Mouse (Mus musculus) kidney, adult 8-10 months (tissue): ENCODE results near the gene Urad.

ENCODE experiments used
- DNase-seq, 2 experiments: peaks; one replicate each; pipeline ENCODE4 v3.0.0; 2022

The Urad gene

GRCm38 (mm10) chr5:147323237-147323917 is 1.1 kb upstream of the Urad start:
- DNase-seq, result peak; percentile 31 to 70

GRCm38 (mm10) chr5:147319653-147320052 is 2.6 kb downstream of the Urad start:
- DNase-seq, result peak in 1 of 2 experiments; percentile 27

GRCm38 (mm10) chr5:147317991-147318390 is 4.2 kb downstream of the Urad start:
- DNase-seq, result no peak

GRCm38 (mm10) chr5:147317321-147317720 is 4.9 kb downstream of the Urad start:
- DNase-seq, result no peak

- DNase-seq, result no peak
Measured at GRCm38 (mm10) chr5:147315432-147316075, 6.7 kb downstream of the Urad start.

GRCm38 (mm10) chr5:147314646-147315431 is 7.4 kb downstream of the Urad start:
- no peak for DNase-seq

GRCm38 (mm10) chr5:147312830-147313685 is 9.2 kb downstream of the Urad start:
- DNase-seq, result no peak

- DNase-seq, result no peak
Measured at GRCm38 (mm10) chr5:147309786-147310185, 12.5 kb downstream of the Urad start.

- no peak for DNase-seq
Measured at GRCm38 (mm10) chr5:147308451-147308850, 13.8 kb downstream of the Urad start.

GRCm38 (mm10) chr5:147307398-147307785 is 14.8 kb downstream of the Urad start:
- DNase-seq, result no peak

- DNase-seq, result no peak
Measured at GRCm38 (mm10) chr5:147306638-147307397, 15.4 kb downstream of the Urad start, which contains the start of gene Cdx2. TSS of gene Cdx2 (minus strand) at chr5:147307270.

- DNase-seq, result no peak
Measured at GRCm38 (mm10) chr5:147305856-147306637, 16.2 kb downstream of the Urad start.

GRCm38 (mm10) chr5:147305166-147305565 is 17.1 kb downstream of the Urad start:
- no peak for DNase-seq

- no peak for DNase-seq
Measured at GRCm38 (mm10) chr5:147304276-147305155, 17.7 kb downstream of the Urad start.

- no peak for DNase-seq
Measured at GRCm38 (mm10) chr5:147302746-147303400, 19.4 kb downstream of the Urad start.

- no peak for DNase-seq
Measured at GRCm38 (mm10) chr5:147302141-147302540, 20.1 kb downstream of the Urad start.

- no peak for DNase-seq
Measured at GRCm38 (mm10) chr5:147301781-147302070, 20.5 kb downstream of the Urad start.

GRCm38 (mm10) chr5:147300917-147301780 is 21.1 kb downstream of the Urad start:
- DNase-seq, result no peak

- no peak for DNase-seq
Measured at GRCm38 (mm10) chr5:147300001-147300363, 22.3 kb downstream of the Urad start.
